Mouse (Mus musculus) lung, postnatal 36 days (tissue): ENCODE results near the gene Sox1.

Source experiments
- DNase-seq: peaks from one replicate; pipeline ENCODE4 v3.0.0; 2022; ENCODE audit warnings: mixed read lengths

Gene Sox1

DNA sequence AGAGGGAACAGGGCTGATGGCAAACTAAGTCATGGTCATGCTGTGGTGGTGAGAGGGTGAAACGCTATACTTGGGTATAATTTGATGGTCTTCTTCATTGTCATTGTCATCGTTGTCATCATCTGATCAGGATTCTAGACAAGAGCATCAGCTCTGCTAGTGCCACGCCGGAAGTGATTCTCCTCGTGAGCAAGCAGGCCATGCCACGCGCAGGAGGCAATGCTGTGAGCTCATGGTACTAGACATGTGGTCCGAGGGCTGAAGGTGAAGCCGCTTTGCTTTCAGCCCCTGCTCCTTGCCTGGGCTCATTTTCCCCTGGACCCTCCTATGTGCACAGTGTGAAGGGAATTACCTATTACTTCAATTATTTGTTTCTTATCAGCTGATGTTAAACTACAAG, 32.3 kb downstream of the Sox1 start:
- DNase-seq = no peak

DNA sequence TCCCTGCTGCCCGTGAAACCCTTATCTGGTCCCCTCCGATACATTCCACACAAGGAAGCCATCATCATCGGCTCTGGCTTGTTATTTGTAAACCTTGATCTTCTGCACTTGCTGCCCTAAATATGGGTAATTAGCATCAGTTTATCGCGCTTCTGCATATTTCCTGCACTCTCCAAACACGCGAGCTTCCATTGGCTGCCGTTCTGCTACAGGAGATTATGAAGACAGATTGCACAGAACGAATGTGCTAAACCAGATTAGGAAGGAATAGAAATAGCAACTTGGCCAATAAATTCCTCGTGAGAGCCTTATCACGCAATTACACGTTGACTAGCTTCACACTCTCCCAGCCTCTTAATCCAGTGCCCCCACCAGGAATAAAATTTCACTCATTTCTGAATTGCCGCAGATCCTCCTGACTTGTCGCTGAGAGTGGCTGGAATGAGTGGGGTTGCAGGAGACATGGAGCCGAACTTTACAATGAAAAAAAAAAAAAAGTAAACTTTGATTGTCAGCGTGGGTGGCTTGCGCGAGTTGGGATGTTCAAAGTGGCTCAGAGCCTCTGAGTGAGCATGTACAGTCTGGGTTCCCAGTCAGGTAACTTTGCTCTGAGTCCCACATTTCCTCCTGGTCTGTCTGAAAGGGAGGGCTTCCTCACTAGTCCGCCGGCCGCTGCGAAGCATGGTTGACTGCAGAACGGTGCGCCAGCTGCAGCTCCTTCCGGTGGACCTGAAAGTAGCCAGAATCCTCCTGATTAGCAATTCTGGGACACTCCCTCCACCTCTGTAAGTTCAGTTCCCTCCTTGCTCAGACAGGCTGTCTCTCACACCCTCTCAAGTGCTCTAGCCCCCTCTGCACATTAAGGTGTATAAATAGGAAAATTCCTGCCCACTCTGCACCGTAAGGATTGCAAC, 33.0 kb downstream of the Sox1 start:
- DNase-seq = no peak

DNA sequence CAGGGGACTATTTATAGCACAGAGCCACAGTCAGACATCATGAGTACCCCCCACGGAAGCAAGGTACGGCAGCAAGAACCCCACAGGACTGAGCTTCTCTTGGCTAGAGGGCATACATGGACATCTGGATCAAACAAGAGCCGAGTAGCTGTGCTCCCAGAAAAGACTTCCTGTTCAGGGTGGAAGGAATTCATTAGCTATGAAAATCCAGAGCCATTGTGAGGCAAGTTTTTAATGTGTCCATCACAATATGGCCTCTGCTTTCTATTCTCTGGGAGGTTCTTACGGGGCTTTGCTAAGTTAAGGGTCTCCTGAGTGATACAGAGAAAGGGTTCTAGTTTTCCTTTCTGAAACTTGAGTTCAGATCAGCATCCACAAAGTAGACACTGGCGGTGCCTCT, 33.8 kb downstream of the Sox1 start:
- DNase-seq = no peak

DNA sequence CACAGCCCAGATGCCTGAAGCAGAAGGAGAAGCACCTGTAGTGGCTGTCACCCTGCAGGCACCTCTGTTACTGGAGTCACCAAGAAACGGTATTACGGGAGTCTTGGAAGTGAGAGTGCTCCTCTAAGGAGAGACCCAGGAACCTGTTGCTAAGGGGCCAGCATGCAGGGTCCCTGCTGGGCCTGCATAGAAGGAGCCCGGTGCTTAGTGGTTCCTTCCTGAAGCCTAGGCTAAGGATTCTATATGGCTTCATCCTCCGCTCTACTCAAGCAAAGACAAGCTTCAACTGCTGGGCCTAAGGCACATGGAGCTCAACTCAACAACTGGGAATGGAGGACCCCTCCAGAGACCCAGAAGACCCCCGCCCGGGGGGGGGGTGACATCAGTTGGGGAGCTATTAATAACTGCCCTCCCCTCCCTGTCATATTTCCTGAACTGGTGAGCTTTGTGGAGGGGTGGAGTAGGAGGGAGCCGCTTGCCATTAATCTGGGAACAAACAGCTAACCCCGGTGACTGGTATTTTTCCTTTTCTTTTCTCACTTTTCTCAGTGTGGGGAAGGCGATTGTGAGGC, 34.6 kb downstream of the Sox1 start:
- no peak for DNase-seq

DNA sequence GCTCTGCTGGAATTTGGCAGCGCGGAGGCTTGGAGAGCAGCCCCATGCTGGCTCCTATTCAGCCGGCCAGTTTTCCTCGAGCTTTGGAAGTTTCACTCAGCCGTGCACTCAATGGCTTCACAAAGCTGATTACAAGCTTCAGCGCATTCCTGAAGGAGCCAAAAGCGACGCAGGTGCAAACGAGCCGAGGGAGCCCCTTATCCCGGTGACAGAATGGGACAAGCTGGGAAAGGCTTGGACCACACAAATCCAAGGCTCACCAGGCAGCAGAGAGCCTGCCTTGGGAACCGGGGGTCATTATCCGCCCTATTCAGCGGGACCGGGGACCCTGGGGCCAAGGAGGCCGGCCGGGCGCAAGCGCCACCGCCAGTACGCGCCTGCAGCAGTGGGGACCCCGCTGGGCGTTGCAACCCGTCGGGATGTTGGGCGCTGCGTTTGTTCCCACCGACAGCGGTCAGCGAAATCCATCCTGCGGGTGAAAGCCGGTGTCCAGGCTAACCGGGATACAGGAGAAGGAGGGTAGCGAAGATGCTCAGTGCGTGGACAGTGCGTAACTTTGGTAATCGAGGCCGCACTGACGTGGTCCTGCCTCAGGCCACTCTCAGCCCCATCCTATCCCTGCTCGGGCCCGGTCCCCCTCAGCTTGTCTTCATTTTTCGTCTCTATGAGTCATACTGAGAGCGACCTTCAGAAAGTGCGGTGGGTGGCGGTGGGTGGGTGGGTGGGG, 35.2 kb downstream of the Sox1 start:
- no peak for DNase-seq

DNA sequence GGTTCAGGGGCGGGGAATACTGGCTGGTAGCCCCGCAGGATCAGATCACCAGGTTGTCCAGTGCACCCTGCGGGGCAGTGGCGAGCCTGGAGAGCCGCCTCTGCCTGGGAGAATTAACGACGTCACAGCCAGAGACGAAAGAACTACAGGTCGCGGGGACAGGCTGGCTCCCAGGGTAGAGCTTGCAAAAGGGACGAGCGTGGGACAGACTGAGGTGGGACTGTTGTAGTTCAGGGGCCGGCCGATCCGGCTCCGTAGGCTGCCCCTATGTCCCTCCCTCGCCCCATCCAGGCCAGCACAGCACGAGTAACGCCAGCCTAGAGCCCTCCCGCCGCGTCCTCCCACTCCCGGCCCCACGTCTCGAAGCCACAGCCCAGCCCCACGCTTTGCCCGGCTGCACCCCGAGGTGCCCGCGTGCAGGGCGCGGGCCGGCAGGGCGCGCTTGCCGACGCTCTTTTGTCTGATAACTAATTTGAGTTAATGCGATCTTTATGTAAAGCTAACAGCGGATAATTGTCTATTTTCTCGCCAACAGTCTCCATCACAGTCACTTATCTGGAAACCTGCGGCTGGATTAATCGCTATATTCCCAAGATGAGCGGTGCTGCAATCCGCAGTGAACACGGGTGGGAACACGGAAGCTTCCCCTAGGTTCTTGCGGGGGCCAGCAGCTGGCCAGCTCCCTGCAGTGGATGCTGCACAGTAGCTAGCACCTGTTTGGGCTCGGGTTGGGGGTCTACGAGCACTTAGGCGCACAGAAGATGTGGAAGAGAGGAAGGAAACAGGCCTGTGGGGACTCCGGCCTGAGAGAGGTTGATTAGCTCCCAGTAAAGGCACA, 36.0 kb downstream of the Sox1 start:
- DNase-seq = no peak

DNA sequence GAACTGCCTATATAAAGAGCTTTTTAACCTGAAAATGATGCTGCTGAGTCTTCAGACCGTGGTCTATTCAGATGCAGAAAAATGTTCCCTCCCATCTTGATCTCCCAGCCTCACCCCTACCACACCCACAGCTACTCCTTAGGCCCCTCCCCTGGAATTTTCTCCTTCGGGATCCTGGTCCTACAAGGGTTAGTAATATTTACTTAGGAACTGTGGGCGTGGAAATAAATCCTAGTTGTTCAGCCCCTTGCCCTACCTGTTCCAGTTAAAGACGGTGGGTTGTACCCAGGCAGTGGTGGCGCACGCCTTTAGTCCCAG, 36.6 kb downstream of the Sox1 start:
- no peak for DNase-seq

DNA sequence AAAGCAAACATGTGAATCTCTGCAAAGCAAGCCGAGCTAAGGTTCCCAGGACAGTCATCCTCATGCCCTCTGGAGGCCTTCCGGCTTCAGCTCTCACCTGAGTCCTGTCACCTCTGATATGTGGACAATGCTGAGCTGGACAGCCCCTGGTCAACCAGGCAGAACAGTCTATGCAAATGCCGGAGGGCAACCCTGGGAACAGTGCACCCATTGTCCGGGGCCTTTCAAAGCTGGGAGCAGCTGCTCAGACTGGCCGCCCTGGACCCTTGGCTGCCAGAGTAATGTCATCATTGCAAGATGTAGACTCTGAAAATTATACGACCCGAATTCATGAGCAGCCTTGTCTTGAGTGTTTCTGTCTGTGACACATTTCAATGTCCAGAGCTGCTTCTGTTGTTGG, 37.5 kb downstream of the Sox1 start:
- DNase-seq = no peak

DNA sequence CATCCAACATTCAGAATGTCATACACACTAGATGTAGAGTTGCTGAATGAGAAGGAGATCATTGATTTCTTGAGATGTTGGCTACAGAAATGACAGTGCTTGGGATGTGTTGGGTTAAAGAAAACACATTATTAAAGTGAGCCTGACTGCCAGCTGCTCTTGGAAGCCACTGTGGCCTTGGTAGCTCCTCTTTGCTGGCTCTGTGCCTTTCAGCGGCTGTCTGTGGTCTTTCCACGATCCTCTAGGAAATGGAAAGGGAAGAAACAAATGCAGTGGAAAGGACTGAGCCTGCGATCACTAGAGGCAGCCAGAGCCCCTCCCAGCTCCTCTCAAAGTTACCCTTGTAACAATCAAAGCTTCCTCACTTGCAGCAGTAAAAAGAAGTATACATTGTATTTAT, 39.7 kb downstream of the Sox1 start:
- DNase-seq = no peak

DNA sequence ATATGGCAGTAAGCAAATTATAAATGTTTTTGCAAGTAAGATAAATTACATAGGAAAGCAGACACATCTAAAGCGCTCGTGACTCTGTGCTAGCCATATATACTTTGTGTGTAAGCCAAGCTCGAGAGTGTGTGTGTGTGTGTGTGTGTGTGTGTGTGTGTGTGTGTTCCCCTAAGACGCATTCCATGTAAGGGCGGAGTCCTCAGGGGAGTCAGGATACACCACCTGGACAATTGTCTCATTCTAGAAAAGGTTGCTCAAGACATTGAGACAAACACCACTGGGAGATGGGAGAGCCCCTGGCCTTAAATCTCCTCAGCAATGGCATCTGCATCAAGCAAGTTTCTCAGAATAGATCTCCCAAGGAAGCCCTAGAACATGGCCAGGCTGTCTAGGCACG, 42.9 kb downstream of the Sox1 start:
- no peak for DNase-seq

DNA sequence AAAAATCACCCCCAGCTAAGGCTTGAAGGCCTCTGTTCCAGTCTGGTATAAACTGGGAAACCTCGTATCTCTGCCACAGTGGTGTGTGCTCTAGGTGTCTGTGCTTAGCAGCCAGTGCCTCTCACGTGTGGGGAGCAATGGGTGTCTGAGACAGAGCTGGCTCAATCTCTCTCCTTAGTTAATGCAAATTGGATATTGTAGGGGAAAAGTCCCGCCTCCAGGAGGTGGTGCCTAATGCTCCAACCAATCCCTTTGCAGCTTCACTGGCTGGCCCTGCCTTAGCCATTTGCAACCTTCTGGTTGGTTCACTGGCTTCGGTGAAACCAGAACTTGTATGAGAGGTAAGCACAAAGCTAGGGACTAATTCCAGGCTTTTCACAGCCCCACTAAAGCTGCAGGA, 43.9 kb downstream of the Sox1 start:
- no peak for DNase-seq

DNA sequence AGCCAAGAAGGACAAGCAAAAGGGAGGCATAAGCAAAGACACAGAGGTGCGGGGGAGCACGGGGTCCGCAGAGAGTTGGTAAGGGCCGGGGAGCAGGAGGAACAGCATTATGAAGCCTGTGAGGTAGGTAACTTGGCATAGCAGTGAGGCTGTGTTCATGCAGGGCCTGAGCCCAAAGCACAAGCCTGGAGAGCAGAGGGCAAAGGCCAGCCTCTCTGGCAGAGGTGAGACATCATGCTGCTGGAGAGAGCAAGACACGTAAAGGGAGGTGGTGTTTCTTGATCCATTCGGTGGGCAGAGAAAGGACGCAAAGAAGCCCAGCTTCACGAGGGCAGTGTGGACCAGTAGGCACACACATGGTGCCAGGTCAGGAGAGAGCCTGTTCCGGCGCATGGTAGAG, 44.8 kb downstream of the Sox1 start:
- DNase-seq = no peak

DNA sequence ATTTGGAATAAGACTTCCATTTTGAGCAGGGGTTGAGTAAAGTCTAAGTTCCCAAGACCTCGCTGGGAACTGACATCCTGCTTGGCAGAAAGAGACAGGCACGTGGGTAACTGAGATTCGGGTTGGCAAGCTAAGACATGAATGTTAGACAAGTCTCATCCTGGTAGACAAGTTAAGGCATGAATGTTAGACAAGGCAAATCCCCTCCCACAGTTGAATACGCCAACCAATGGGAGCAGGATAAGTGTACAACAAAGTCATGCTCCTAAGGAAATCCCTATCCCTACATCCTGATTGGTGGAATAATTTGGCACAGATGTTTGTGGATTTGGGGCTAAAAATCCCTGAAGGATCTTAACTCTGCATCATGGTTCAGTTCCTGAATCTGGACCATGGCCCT, 45.9 kb downstream of the Sox1 start:
- DNase-seq = no peak

DNA sequence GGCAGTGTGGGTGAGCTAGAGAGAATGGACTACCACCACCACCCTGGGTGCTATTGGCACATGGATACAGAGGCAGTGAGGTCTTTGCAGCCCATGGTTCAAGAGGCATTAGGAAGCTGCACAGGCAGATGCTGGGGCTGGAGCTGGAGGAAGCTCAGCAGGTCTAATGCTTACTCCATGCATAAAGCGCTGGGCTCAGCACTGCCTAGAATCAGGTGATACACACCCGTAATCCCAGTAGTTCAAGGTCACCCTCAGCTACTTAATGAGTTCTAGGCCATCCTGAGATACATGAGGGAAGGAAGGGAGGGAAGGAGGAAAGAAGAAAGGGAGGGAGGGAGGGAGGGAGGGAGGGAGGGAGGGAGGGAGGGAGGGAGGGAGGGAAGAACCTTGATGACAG, 50.2 kb downstream of the Sox1 start:
- DNase-seq = no peak

DNA sequence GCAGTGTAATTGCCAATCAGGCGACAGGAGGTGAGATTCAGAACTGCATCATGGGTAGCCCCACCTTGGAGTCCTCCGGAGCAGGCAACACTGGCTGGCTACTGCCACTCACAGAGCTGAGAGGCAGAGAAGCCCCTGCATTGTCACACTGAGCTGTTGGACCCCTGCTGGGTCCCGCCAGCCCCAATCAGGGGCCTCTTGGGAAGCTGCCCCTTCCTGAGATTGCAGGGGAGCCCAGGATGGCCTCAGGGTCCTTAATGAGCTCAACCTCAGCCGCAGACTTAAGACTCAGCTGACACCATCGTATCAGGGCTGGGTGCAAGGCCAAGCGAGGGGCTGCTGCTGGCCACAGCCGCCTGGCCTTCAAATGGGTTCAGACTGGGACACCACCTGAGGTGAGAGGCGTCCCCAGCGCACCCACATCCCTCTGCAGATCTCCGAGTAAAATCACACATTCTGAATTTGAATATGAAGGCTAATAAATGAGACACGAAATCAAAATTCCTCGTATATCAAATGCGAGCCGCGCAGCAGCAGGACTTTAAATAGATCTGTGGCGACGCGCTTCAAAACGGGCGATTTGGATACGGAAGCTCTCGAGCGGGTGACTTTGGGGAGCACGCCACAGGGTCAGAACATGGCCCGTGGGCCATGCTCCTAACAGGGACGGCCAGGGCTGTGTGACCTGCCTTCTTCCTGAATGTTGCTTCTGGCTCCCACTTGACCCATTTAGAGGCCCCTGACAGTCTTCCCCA, 51.0 kb downstream of the Sox1 start:
- DNase-seq = no peak
